Mouse (Mus musculus) MEL (cell line): ENCODE data around the gene Gm29609. TPM values are rescaled to one million over a fixed set of nuclear protein-coding genes. Genes with fewer than 3 reads are reported as not detected.
A peak's percentile ranks its signal among the peaks of the same experiment; 100 is the strongest.

Experiments
- DNase-seq: peaks from one replicate; pipeline ENCODE4 v3.0.0; 2011; ENCODE audit warnings: low read depth, low spot score
- H3K27ac ChIP-seq: 2 replicates; pipeline ENCODE4 v1.5.1; 2012; ENCODE audit warnings: low read depth, mild to moderate bottlenecking, control low read depth, low read length, moderate library complexity; ENCODE audit not compliant: control insufficient read depth
- H3K27me3 ChIP-seq, 2 experiments: fragments of 150-350 bp in 1 of 2; sonication (generic) in 1 of 2; 2 replicates each; pipeline ENCODE4 v1.6.1; 2012; ENCODE audit warnings: low read length in 2 of 2, mild to moderate bottlenecking in 2 of 2, improper control_type of control experiment in 1 of 2, moderate library complexity in 1 of 2; ENCODE audit not compliant: insufficient read depth in 2 of 2, control insufficient read depth in 1 of 2
- H3K36me3 ChIP-seq, 2 experiments: 2 replicates each; pipeline ENCODE4 v1.6.1; 2012 to 2014; ENCODE audit warnings: low read length in 2 of 2, improper control_type of control experiment in 1 of 2, inconsistent platforms in 1 of 2, mild to moderate bottlenecking in 1 of 2; ENCODE audit not compliant: insufficient read depth in 2 of 2, control insufficient read depth in 1 of 2
- H3K4me1 ChIP-seq, 2 experiments: fragments of 150-350 bp in 1 of 2; sonication (generic) in 1 of 2; 2 replicates each; pipeline ENCODE4 v1.6.1; 2012; ENCODE audit warnings: low read length in 2 of 2, improper control_type of control experiment in 1 of 2, mild to moderate bottlenecking in 1 of 2; ENCODE audit not compliant: insufficient read depth in 2 of 2, control insufficient read depth in 1 of 2
- H3K4me3 ChIP-seq, 2 experiments: fragments of 150-350 bp in 1 of 2; sonication (generic) in 1 of 2; 2 replicates each; pipeline ENCODE4 v1.5.1; 2012; ENCODE audit warnings: low read depth in 2 of 2, low read length in 2 of 2, mild to moderate bottlenecking in 2 of 2, moderate library complexity in 2 of 2, control low read depth in 1 of 2, improper control_type of control experiment in 1 of 2; ENCODE audit not compliant: control insufficient read depth in 1 of 2, insufficient read depth in 1 of 2
- H3K79me2 ChIP-seq: 2 replicates; pipeline ENCODE4 v1.6.1; 2012; ENCODE audit warnings: mild to moderate bottlenecking, low read length, moderate library complexity; ENCODE audit not compliant: control insufficient read depth, poor library complexity, insufficient read depth
- H3K9ac ChIP-seq: 2 replicates; pipeline ENCODE4 v1.6.1; 2012; ENCODE audit warnings: low read depth, mild to moderate bottlenecking, control low read depth, low read length, moderate library complexity; ENCODE audit not compliant: control insufficient read depth, poor library complexity, severe bottlenecking
- H3K9me3 ChIP-seq: fragments of 150-350 bp; sonication (generic); replicated peaks from 2 replicates; pipeline ENCODE4 v1.6.1; 2012; ENCODE audit warnings: mild to moderate bottlenecking, low read length, improper control_type of control experiment, moderate library complexity; ENCODE audit not compliant: insufficient read depth
- CHD2 ChIP-seq: IDR thresholded peaks from 2 replicates; pipeline ENCODE4 v1.6.1; 2011; ENCODE audit warnings: low read length, improper control_type of control experiment
- CTCF ChIP-seq, 3 experiments: IDR thresholded peaks in 2 of 3; conservative IDR thresholded peaks in 1 of 3; 2 replicates each; pipeline ENCODE4 v1.5.1; 2011 to 2012; ENCODE audit warnings: low read length in 3 of 3, low read depth in 2 of 3, mild to moderate bottlenecking in 2 of 3, improper control_type of control experiment in 1 of 3, inconsistent platforms in 1 of 3, mixed read lengths in 1 of 3, moderate library complexity in 1 of 3; ENCODE audit not compliant: control insufficient read depth in 1 of 3, insufficient read depth in 1 of 3, poor library complexity in 1 of 3, severe bottlenecking in 1 of 3
- ELF1 ChIP-seq: IDR thresholded peaks from 2 replicates; pipeline ENCODE4 v1.6.1; 2014; ENCODE audit warnings: low read depth, mild to moderate bottlenecking, inconsistent platforms, low read length, improper control_type of control experiment, moderate library complexity
- EP300 ChIP-seq, 2 experiments: IDR thresholded peaks; 2 replicates each; pipeline ENCODE4 v1.6.1; 2011; ENCODE audit warnings: improper control_type of control experiment in 2 of 2, low read length in 2 of 2, low read depth in 1 of 2, mild to moderate bottlenecking in 1 of 2
- ETS1 ChIP-seq: IDR thresholded peaks from 2 replicates; pipeline ENCODE4 v1.6.1; 2012; ENCODE audit warnings: low read depth, mild to moderate bottlenecking, inconsistent platforms, low read length, improper control_type of control experiment, moderate library complexity
- GATA1 ChIP-seq: IDR thresholded peaks from 2 replicates; pipeline ENCODE4 v1.6.1; 2011; ENCODE audit warnings: low read depth, low read length, improper control_type of control experiment
- HCFC1 ChIP-seq: IDR thresholded peaks from 2 replicates; pipeline ENCODE4 v1.6.1; 2012; ENCODE audit warnings: low read depth, mild to moderate bottlenecking, inconsistent platforms, low read length, improper control_type of control experiment, moderate library complexity
- JUND ChIP-seq: IDR thresholded peaks from 2 replicates; pipeline ENCODE4 v1.6.1; 2011; ENCODE audit warnings: low read depth, mild to moderate bottlenecking, improper control_type of control experiment, low read length
- KAT2A ChIP-seq: conservative IDR thresholded peaks from 2 replicates; pipeline ENCODE4 v1.6.1; 2012; ENCODE audit warnings: low read depth, low read length, improper control_type of control experiment, inconsistent platforms
- MAFK ChIP-seq: IDR thresholded peaks from 2 replicates; pipeline ENCODE4 v1.6.1; 2011; ENCODE audit warnings: low read depth, mild to moderate bottlenecking, low read length, improper control_type of control experiment, borderline replicate concordance
- MAX ChIP-seq: IDR thresholded peaks from 2 replicates; pipeline ENCODE4 v1.6.1; 2011; ENCODE audit warnings: low read length, improper control_type of control experiment
- MAZ ChIP-seq: IDR thresholded peaks from 2 replicates; pipeline ENCODE4 v1.6.1; 2012; ENCODE audit warnings: low read depth, mild to moderate bottlenecking, inconsistent platforms, low read length, improper control_type of control experiment
- MEF2A ChIP-seq: IDR thresholded peaks from 2 replicates; pipeline ENCODE4 v1.6.1; 2014; ENCODE audit warnings: low read depth, mild to moderate bottlenecking, inconsistent platforms, low read length, improper control_type of control experiment; ENCODE audit not compliant: poor library complexity, insufficient replicate concordance, severe bottlenecking; ENCODE audit errors: extremely low read depth
- MXI1 ChIP-seq: IDR thresholded peaks from 2 replicates; pipeline ENCODE4 v1.6.1; 2011; ENCODE audit warnings: mild to moderate bottlenecking, low read depth, low read length, improper control_type of control experiment
- MYB ChIP-seq: IDR thresholded peaks from 2 replicates; pipeline ENCODE4 v1.6.1; 2011; ENCODE audit warnings: mild to moderate bottlenecking, low read depth, low read length, improper control_type of control experiment
- MYC ChIP-seq: IDR thresholded peaks from 2 replicates; pipeline ENCODE4 v1.6.1; 2011; ENCODE audit warnings: low read depth, mild to moderate bottlenecking, low read length, improper control_type of control experiment, moderate library complexity
- NELFE ChIP-seq: IDR thresholded peaks from 2 replicates; pipeline ENCODE4 v1.6.1; 2011; ENCODE audit warnings: low read depth, low read length, improper control_type of control experiment
- POLR2AphosphoS2 ChIP-seq: IDR thresholded peaks from 2 replicates; pipeline ENCODE4 v1.6.1; 2011; ENCODE audit warnings: low read length, improper control_type of control experiment
- POLR2AphosphoS5 ChIP-seq: IDR thresholded peaks from 2 replicates; pipeline ENCODE4 v1.6.1; 2012; ENCODE audit warnings: low read depth, borderline replicate concordance, mild to moderate bottlenecking, inconsistent platforms, low read length, moderate library complexity, mixed read lengths
- RAD21 ChIP-seq: IDR thresholded peaks from 2 replicates; pipeline ENCODE4 v1.6.1; 2011; ENCODE audit warnings: mild to moderate bottlenecking, low read depth, low read length, improper control_type of control experiment
- RCOR1 ChIP-seq: IDR thresholded peaks from 2 replicates; pipeline ENCODE4 v1.6.1; 2012; ENCODE audit warnings: low read depth, mild to moderate bottlenecking, inconsistent platforms, low read length, improper control_type of control experiment
- SIN3A ChIP-seq: IDR thresholded peaks from 2 replicates; pipeline ENCODE4 v1.6.1; 2012; ENCODE audit warnings: low read length, improper control_type of control experiment, inconsistent platforms
- SMC3 ChIP-seq: IDR thresholded peaks from 2 replicates; pipeline ENCODE4 v1.6.1; 2011; ENCODE audit warnings: low read depth, low read length, improper control_type of control experiment
- TCF12 ChIP-seq: IDR thresholded peaks from 2 replicates; pipeline ENCODE4 v1.6.1; 2014; ENCODE audit warnings: low read depth, mild to moderate bottlenecking, inconsistent platforms, low read length, improper control_type of control experiment, moderate library complexity
- UBTF ChIP-seq: IDR thresholded peaks from 2 replicates; pipeline ENCODE4 v1.6.1; 2012; ENCODE audit warnings: low read depth, mild to moderate bottlenecking, inconsistent platforms, low read length, improper control_type of control experiment, moderate library complexity, borderline replicate concordance; ENCODE audit not compliant: insufficient read depth
- USF2 ChIP-seq, 2 experiments: IDR thresholded peaks; 2 replicates each; pipeline ENCODE4 v1.6.1; 2011 to 2012; ENCODE audit warnings: improper control_type of control experiment in 2 of 2, low read length in 2 of 2, borderline replicate concordance in 1 of 2, inconsistent platforms in 1 of 2, low read depth in 1 of 2, mild to moderate bottlenecking in 1 of 2; ENCODE audit not compliant: insufficient read depth in 1 of 2
- ZNF384 ChIP-seq: IDR thresholded peaks from 2 replicates; pipeline ENCODE4 v1.6.1; 2012; ENCODE audit warnings: low read depth, mild to moderate bottlenecking, inconsistent platforms, low read length, improper control_type of control experiment
- polyA plus RNA-seq, 2 experiments: library from polyadenylated mRNA; stranded (reverse) in 1 of 2; unstranded in 1 of 2; fragments of >175 nt in 1 of 2; fragments of >200 nt in 1 of 2; gene quantifications; 2 replicates each; pipeline versions ENCODE4 v1.2.1 to v1.2.4; 2012; ENCODE audit warnings: low replicate concordance in 2 of 2, low read depth in 1 of 2; ENCODE audit not compliant: insufficient read length in 2 of 2, insufficient read depth in 1 of 2, missing spikeins in 1 of 2
- total RNA-seq: library from RNA; depleted of rRNA; stranded (reverse); fragments of 300-350 nt; gene quantifications from 2 replicates; pipeline ENCODE4 v1.2.3, GENCODE M21; 2012

The Gm29609 gene
- total and polyA plus RNA-seq, 3 experiments = 5.0 to 6.4 TPM; not detected in 1

DNA sequence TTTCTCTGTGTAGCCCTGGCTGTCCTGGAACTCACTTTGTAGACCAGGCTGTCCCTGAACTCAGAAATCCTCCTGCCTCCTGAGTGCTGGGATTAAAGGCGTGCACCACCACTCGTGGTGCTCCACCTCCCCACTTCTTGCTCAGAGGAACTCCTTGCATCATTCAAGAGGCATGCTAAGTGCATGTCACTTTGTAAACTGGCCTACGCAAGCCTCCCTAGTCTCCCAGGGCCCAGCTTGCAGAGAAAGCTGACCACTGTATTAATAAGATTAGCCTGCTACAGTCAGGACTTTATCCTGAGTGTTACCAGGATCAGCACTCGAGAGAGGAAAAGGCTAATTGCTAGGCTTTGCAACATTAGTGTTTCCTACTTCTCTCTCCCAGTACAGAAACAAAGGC is 11.1 kb downstream of the Gm29609 start:
- H3K27me3 ChIP-seq = no peaks in the 10 kb centered on the region
- DNase-seq = no peak
- H3K27ac ChIP-seq = no peak overlapping the region
- H3K79me2 ChIP-seq = no peaks in the 10 kb centered on the region
- H3K9ac ChIP-seq = no peak overlapping the region
- H3K4me3 ChIP-seq = no peak overlapping the region
- TF ChIP-seq JUND (no peak), GATA1 (no peak), CTCF (IDR thresholded peaks at IDR 0.05 in 2 of 3, conservative IDR thresholded peaks at IDR 0.05 in 1 of 3; ENCODE audit: control insufficient read depth in 1 of 3, insufficient read depth in 1 of 3, low read depth in 2 of 3, low read length in 3 of 3, poor library complexity in 1 of 3, severe bottlenecking in 1 of 3) (no peak)
- TF ChIP-seq, all 39 proteins: peak for 0
- peaks cover 11 to 14% of the 10 kb centered on the region in 2 experiments for H3K4me1 ChIP-seq
- H3K9me3 ChIP-seq = no peaks in the 10 kb centered on the region
- H3K36me3 ChIP-seq = peaks cover 34 to 55% of the 10 kb centered on the region in 2 experiments

DNA sequence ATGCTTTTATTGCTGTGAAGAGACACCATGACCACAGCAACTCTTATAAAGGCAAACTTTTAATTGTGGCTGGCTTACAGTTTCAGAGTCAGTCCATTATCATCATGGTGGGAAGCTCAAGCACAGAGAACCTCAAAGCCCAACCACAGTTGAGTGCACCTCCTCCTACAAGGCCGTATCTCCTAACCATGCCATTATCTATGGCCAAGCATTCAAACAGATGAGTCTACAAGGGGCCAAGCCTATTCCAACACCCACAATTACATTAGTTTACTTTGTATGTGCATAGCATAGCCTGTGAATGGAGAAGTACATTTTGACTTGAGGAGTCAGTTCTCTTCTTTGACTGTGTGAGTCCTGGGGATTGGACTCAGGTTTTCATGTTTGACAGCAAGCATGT is 14.8 kb downstream of the Gm29609 start:
- TF ChIP-seq JUND = no peak
- TF ChIP-seq POLR2AphosphoS5 = no peak
- TF ChIP-seq MAX = peak; percentile 30
- TF ChIP-seq EP300 (IDR thresholded peaks at IDR 0.05; ENCODE audit: low read depth in 1 of 2, low read length in 2 of 2) = peak; percentile 85 to 90
- TF ChIP-seq MYB = peak; percentile 69
- TF ChIP-seq TCF12 = peak; percentile 76
- TF ChIP-seq MAZ = 0 out of 2 replicates have a peak, but pooled peaks have one; percentile 41
- TF ChIP-seq HCFC1 = no peak
- TF ChIP-seq ELF1 = no peak
- no peak for TF ChIP-seq CHD2
- TF ChIP-seq KAT2A = 0 out of 2 replicates have a peak, but pooled peaks have one; percentile 16
- peak; percentile 84 for TF ChIP-seq ETS1
- no peak for TF ChIP-seq UBTF
- 0 out of 2 replicates have a peak, but pooled peaks have one; percentile 40 for TF ChIP-seq POLR2AphosphoS2
- peak; percentile 75 for TF ChIP-seq MXI1
- TF ChIP-seq MAFK = peak; percentile 42; the same call in 1 of the 2 replicates
- peak; percentile 88 for TF ChIP-seq SIN3A
- TF ChIP-seq MYC = 0 out of 2 replicates have a peak, but pooled peaks have one; percentile 45
- TF ChIP-seq RCOR1 = peak; percentile 77
- TF ChIP-seq SMC3 = peak; percentile 14; the same call in 1 of the 2 replicates
- TF ChIP-seq ZNF384 = no peak
- no peak for TF ChIP-seq USF2 (IDR thresholded peaks at IDR 0.05; ENCODE audit: borderline replicate concordance in 1 of 2, insufficient read depth in 1 of 2, low read depth in 1 of 2, low read length in 2 of 2)
- no peak for TF ChIP-seq NELFE
- no peak for TF ChIP-seq RAD21
- TF ChIP-seq GATA1 = peak; percentile 87
- peak; percentile 17; the same call in 1 of the 2 replicates for TF ChIP-seq MEF2A

More for the DNA sequence above, 14.8 kb downstream of the Gm29609 start:
- Histone ChIP-seq H3K4me3 (no peak overlapping the region), H3K36me3 (peaks cover 48 to 49% of the 10 kb centered on the region in 2 experiments), H3K27ac (peak overlapping the region; percentile 64), H3K9ac (no peak overlapping the region), H3K4me1 (peaks cover 20 to 22% of the 10 kb centered on the region in 2 experiments), H3K79me2 (no peaks in the 10 kb centered on the region), H3K27me3 (no peaks in the 10 kb centered on the region), H3K9me3 (no peaks in the 10 kb centered on the region)
- DNase-seq = peak; percentile 89
